Mouse (Mus musculus) ES-Bruce4 (cell line): Measurements from ENCODE around the gene Fndc5.

Experiments
- CTCF ChIP-seq: IDR thresholded peaks from one replicate; pipeline ENCODE4 v1.8.1; 2011; ENCODE audit warnings: low read depth, low read length
- EP300 ChIP-seq: IDR thresholded peaks from 2 replicates; pipeline ENCODE4 v1.6.1; 2011; ENCODE audit warnings: low read depth, low read length; ENCODE audit not compliant: insufficient read depth
- POLR2A ChIP-seq: IDR thresholded peaks from one replicate; pipeline ENCODE4 v1.8.1; 2011; ENCODE audit warnings: low read length; ENCODE audit not compliant: insufficient read depth

DNA sequence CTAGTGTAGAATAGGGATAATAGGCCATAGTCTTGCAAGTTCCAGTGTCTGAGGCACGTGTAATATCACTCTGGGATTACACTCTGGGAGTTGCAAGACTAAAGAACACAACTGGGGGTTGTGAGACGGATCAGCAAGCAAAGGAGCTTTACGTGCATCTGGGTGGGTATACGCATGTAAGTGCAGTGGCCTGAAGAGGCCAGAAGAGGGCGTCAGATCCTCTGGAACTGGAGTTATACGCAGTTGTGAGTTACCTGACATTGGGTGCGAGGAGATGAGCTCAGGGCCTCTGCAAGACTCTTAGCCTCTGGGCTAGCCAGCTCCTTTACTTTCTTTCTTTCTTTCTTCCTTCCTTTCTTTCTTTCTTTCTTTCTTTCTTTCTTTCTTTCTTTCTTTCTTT lies 39.8 kb upstream of the Fndc5 start:
- peak; percentile 13 for TF ChIP-seq CTCF
- TF ChIP-seq EP300, result no peak
- TF ChIP-seq POLR2A, result no peak
